Mouse (Mus musculus): ENCODE data around the gene Fpr1.

- TF ChIP-seq CTCF (IDR thresholded peaks at IDR 0.05; ENCODE audit: low read depth, low read length): no peak
- TF ChIP-seq POLR2A (IDR thresholded peaks at IDR 0.05; ENCODE audit: extremely low read depth, insufficient read depth, low read length): no peak
These were observed 47.6 kb downstream of the Fpr1 start for GRCm38 (mm10) chr17:17836101-17836500.
